Mouse (Mus musculus): ENCODE measurements around the gene 1700024G13Rik. TPM values are rescaled to one million over a fixed set of nuclear protein-coding genes. Genes with fewer than 3 reads are reported as not detected.
"Not testable (repeated sequence)": the region's sequence is repeated elsewhere in the genome, so short reads cannot be mapped to it uniquely, and the experiment has no call there.

The 1700024G13Rik gene
- polyA plus RNA-seq (2015; fragmentation: Nextera tagmentation; extraction: Ambion mirVana), result not detected in 2 replicates

- H3K4me1 ChIP-seq (ENCODE audit: control insufficient read depth, low read depth, low read length), result no peaks in the 10 kb centered on the region
- H3K4me3 ChIP-seq (ENCODE audit: low read depth, low read length), result no peak within 1 kb of the TSS
- WGBS (ENCODE audit: insufficient replicate concordance), result 4% methylated on average over 13 of the region's 13 CpGs
- H3K9me3 ChIP-seq (replicated peaks; ENCODE audit: control insufficient read depth, low read length), result no peaks in the 10 kb centered on the region
- H3K4me2 ChIP-seq (ENCODE audit: low read depth, low read length), result no peak within 1 kb of the TSS
- H3K9ac ChIP-seq (ENCODE audit: low read depth, low read length), result no peak within 1 kb of the TSS
- no peaks in the 10 kb centered on the region for H3K27me3 ChIP-seq (ENCODE audit: control insufficient read depth, insufficient read depth, low read depth, low read length)
- H3K36me3 ChIP-seq (ENCODE audit: control insufficient read depth, insufficient read depth), result no peaks in the 10 kb centered on the region
- no peak within 1 kb of the TSS for H3K27ac ChIP-seq (ENCODE audit: low read length)
- peak; percentile 41; the same call in 1 of the 2 replicates for ATAC-seq (ENCODE audit: low read depth)
These were observed at the start of gene 1700024G13Rik for GRCm38 (mm10) chr14:32388196-32388595. TSS of gene 1700024G13Rik (minus strand) at chr14:32388391.

GRCm38 (mm10) chr14:32437352-32437793, 49.2 kb upstream of the 1700024G13Rik start:
- ATAC-seq (ENCODE audit: low read depth), result no peak
- Histone ChIP-seq H3K27me3 (ENCODE audit: control insufficient read depth, insufficient read depth, low read depth, low read length) (no peaks in the 10 kb centered on the region), H3K9ac (ENCODE audit: low read depth, low read length) (no peak overlapping the region), H3K36me3 (ENCODE audit: control insufficient read depth, insufficient read depth) (no peaks in the 10 kb centered on the region), H3K27ac (ENCODE audit: low read length) (no peak overlapping the region), H3K4me3 (ENCODE audit: low read depth, low read length) (no peak overlapping the region), H3K4me2 (ENCODE audit: low read depth, low read length) (no peak overlapping the region), H3K9me3 (replicated peaks; ENCODE audit: control insufficient read depth, low read length) (no peaks in the 10 kb centered on the region), H3K4me1 (ENCODE audit: control insufficient read depth, low read depth, low read length) (no peaks in the 10 kb centered on the region)
- 46% methylated on average over 5 of the region's 5 CpGs for WGBS (ENCODE audit: insufficient replicate concordance)

GRCm38 (mm10) chr14:32429030-32429602, 40.9 kb upstream of the 1700024G13Rik start:
- Histone ChIP-seq H3K27me3 (ENCODE audit: control insufficient read depth, insufficient read depth, low read depth, low read length) (no peaks in the 10 kb centered on the region), H3K27ac (ENCODE audit: low read length) (no peak overlapping the region), H3K36me3 (ENCODE audit: control insufficient read depth, insufficient read depth) (no peaks in the 10 kb centered on the region), H3K4me3 (ENCODE audit: low read depth, low read length) (no peak overlapping the region), H3K9me3 (replicated peaks; ENCODE audit: control insufficient read depth, low read length) (no peaks in the 10 kb centered on the region), H3K9ac (ENCODE audit: low read depth, low read length) (no peak overlapping the region), H3K4me1 (ENCODE audit: control insufficient read depth, low read depth, low read length) (no peaks in the 10 kb centered on the region), H3K4me2 (ENCODE audit: low read depth, low read length) (no peak overlapping the region)
- no peak for ATAC-seq (ENCODE audit: low read depth)
- WGBS (ENCODE audit: insufficient replicate concordance), result 28% methylated on average over 8 of the region's 8 CpGs

DNA sequence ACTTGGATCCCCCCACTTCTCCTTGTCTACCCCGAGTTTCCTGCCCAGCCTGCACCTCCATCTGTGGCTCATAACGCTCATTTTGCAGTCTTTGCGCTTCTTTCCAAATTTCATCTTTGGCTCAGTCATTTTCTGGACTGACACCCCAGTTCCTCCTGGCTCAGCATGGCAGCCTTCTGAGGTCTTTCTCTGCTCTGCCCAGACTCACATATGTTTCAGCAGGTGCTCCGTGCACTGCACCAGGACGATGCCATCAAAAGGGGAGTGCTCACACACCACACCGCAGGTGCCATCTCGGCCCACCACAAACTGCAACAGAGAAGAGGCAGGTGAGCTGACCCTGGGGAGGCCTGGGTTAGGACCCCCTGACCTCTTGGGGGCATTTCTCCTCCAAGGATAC, 35.8 kb upstream of the 1700024G13Rik start:
- no peak for ATAC-seq (ENCODE audit: low read depth)
- Histone ChIP-seq H3K27ac (ENCODE audit: low read length) (no peak overlapping the region), H3K36me3 (ENCODE audit: control insufficient read depth, insufficient read depth) (no peaks in the 10 kb centered on the region), H3K27me3 (ENCODE audit: control insufficient read depth, insufficient read depth, low read depth, low read length) (no peaks in the 10 kb centered on the region), H3K4me1 (ENCODE audit: control insufficient read depth, low read depth, low read length) (no peaks in the 10 kb centered on the region), H3K4me2 (ENCODE audit: low read depth, low read length) (no peak overlapping the region), H3K4me3 (ENCODE audit: low read depth, low read length) (no peak overlapping the region), H3K9me3 (replicated peaks; ENCODE audit: control insufficient read depth, low read length) (no peaks in the 10 kb centered on the region), H3K9ac (ENCODE audit: low read depth, low read length) (no peak overlapping the region)
- 64% methylated on average over 7 of the region's 7 CpGs for WGBS (ENCODE audit: insufficient replicate concordance)

DNA sequence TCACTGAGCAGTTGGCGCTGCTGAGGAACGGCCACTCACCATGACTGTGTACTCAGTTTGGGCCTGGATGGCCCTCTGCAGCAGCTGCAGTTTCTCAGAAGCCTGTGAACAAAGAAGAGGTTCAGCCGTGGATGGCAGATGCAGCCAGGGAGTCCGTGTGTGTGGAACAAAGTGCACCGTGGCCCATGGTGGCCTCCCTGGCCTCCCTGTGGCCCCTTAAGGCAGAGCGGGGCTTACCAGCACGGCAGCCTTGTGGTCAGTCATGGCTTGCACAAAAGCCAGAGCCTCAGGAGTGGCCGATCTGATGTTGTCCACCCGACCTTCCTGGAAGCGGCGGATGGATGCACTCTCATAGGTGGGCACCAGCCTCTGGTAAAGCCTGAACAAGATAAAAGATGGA, 30.6 kb upstream of the 1700024G13Rik start:
- H3K27ac ChIP-seq (ENCODE audit: low read length), result no peak overlapping the region
- no peaks in the 10 kb centered on the region for H3K9me3 ChIP-seq (replicated peaks; ENCODE audit: control insufficient read depth, low read length)
- no peaks in the 10 kb centered on the region for H3K36me3 ChIP-seq (ENCODE audit: control insufficient read depth, insufficient read depth)
- no peak overlapping the region for H3K4me2 ChIP-seq (ENCODE audit: low read depth, low read length)
- no peaks in the 10 kb centered on the region for H3K27me3 ChIP-seq (ENCODE audit: control insufficient read depth, insufficient read depth, low read depth, low read length)
- no peaks in the 10 kb centered on the region for H3K4me1 ChIP-seq (ENCODE audit: control insufficient read depth, low read depth, low read length)
- no peak overlapping the region for H3K4me3 ChIP-seq (ENCODE audit: low read depth, low read length)
- 73% methylated on average over 11 of the region's 11 CpGs for WGBS (ENCODE audit: insufficient replicate concordance)
- H3K9ac ChIP-seq (ENCODE audit: low read depth, low read length), result no peak overlapping the region
- ATAC-seq (ENCODE audit: low read depth), result no peak

DNA sequence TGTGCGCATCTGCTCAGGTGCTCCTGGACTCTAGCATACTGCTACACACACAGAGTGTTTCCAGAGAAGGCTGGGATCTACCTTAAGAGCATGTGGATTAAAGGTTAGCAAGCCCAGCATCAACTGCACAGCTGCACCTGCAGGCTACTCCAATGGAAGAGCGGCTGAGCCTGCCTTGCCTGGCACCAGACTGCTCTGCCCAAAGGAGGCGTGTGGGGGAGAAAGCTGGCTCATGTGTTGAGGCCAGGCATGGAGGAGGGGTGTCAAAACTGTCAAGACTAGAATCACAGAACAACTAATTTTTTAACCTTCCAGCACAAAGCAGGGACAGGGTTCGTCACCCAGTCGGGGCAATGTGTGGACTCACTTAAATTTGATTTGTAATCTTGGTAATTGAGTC, 23.9 kb upstream of the 1700024G13Rik start:
- no peak overlapping the region for H3K4me3 ChIP-seq (ENCODE audit: low read depth, low read length)
- H3K9ac ChIP-seq (ENCODE audit: low read depth, low read length), result no peak overlapping the region
- no peak overlapping the region for H3K27ac ChIP-seq (ENCODE audit: low read length)
- no peaks in the 10 kb centered on the region for H3K27me3 ChIP-seq (ENCODE audit: control insufficient read depth, insufficient read depth, low read depth, low read length)
- H3K4me1 ChIP-seq (ENCODE audit: control insufficient read depth, low read depth, low read length), result no peaks in the 10 kb centered on the region
- WGBS (ENCODE audit: insufficient replicate concordance), result 65% methylated on average over 5 of the region's 5 CpGs
- no peak overlapping the region for H3K4me2 ChIP-seq (ENCODE audit: low read depth, low read length)
- no peaks in the 10 kb centered on the region for H3K9me3 ChIP-seq (replicated peaks; ENCODE audit: control insufficient read depth, low read length)
- H3K36me3 ChIP-seq (ENCODE audit: control insufficient read depth, insufficient read depth), result no peaks in the 10 kb centered on the region
- ATAC-seq (ENCODE audit: low read depth), result no peak

DNA sequence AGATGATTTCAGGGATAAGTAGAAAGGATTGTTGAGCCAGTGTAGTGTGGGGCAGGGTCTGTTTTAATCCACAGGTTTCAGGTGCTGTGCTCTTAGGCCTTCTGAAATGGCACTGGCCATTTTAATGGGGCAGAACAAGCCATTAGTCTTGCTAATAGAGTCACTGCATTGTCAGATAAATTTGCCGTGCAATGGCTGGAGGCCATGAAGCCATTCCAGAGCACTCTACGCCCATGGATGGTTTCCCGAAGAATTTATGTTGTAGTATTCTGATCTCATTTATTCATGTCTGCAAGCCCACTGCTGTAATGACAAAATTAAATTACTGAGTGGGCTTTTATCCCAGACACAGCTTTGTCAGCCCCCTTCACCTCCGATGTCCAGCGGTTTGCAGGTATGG, 21.9 kb upstream of the 1700024G13Rik start:
- no peaks in the 10 kb centered on the region for H3K27me3 ChIP-seq (ENCODE audit: control insufficient read depth, insufficient read depth, low read depth, low read length)
- no peak overlapping the region for H3K4me2 ChIP-seq (ENCODE audit: low read depth, low read length)
- no peak overlapping the region for H3K27ac ChIP-seq (ENCODE audit: low read length)
- no peak for ATAC-seq (ENCODE audit: low read depth)
- 71% methylated on average over 5 of the region's 5 CpGs for WGBS (ENCODE audit: insufficient replicate concordance)
- no peaks in the 10 kb centered on the region for H3K4me1 ChIP-seq (ENCODE audit: control insufficient read depth, low read depth, low read length)
- no peak overlapping the region for H3K4me3 ChIP-seq (ENCODE audit: low read depth, low read length)
- H3K9ac ChIP-seq (ENCODE audit: low read depth, low read length), result no peak overlapping the region
- H3K9me3 ChIP-seq (replicated peaks; ENCODE audit: control insufficient read depth, low read length), result no peaks in the 10 kb centered on the region
- no peaks in the 10 kb centered on the region for H3K36me3 ChIP-seq (ENCODE audit: control insufficient read depth, insufficient read depth)

DNA sequence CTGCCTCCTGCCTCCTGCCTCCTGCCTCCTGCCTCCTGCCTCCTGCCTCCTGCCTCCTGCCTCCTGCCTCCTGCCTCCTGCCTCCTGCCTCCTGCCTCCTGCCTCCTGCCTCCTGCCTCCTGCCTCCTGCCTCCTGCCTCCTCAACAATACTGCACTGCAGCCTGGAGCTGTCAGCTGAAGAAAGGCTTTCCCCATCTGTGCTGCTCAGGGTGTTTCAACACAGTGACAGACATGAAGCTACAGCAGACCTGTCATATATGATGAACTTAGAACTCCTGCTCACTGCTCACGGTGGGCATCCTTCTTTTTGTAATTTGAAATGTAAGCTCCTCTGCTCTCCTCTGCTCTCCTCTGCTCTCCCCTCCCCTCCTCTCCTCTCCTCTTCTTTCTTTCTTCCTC, 17.2 kb upstream of the 1700024G13Rik start:
- H3K9ac ChIP-seq (ENCODE audit: low read depth, low read length); H3K36me3 ChIP-seq (ENCODE audit: control insufficient read depth, insufficient read depth); H3K4me3 ChIP-seq (ENCODE audit: low read depth, low read length); ATAC-seq (ENCODE audit: low read depth); H3K27me3 ChIP-seq (ENCODE audit: control insufficient read depth, insufficient read depth, low read depth, low read length); H3K9me3 ChIP-seq (replicated peaks; ENCODE audit: control insufficient read depth, low read length); H3K4me2 ChIP-seq (ENCODE audit: low read depth, low read length); H3K4me1 ChIP-seq (ENCODE audit: control insufficient read depth, low read depth, low read length); H3K27ac ChIP-seq (ENCODE audit: low read length): not testable (repeated sequence)
- 55% methylated on average over 1 of the region's 1 CpGs for WGBS (ENCODE audit: insufficient replicate concordance)

DNA sequence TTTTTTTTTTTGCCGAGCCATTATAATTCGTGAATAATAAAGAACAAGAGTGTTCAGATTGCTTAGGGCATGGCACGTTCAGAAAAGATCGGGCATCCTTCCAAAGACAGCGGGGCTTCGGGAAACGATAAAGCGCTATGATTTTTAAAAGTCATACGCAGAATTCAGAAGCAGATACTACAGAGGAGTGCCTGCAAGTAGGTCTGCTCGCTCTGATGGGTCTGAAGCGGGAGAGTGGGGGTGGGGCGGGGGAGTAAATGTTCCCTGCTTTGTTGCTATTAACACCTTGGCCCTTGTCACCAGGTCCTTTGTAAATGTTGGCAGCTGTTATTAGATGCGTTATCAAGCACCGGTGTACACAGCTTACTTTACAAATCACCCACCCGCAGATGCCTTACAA, 6.6 kb downstream of the 1700024G13Rik start:
- Histone ChIP-seq H3K9ac (ENCODE audit: low read depth, low read length) (no peak overlapping the region), H3K9me3 (replicated peaks; ENCODE audit: control insufficient read depth, low read length) (no peaks in the 10 kb centered on the region), H3K36me3 (ENCODE audit: control insufficient read depth, insufficient read depth) (no peaks in the 10 kb centered on the region), H3K4me1 (ENCODE audit: control insufficient read depth, low read depth, low read length) (no peaks in the 10 kb centered on the region), H3K4me2 (ENCODE audit: low read depth, low read length) (no peak overlapping the region), H3K4me3 (ENCODE audit: low read depth, low read length) (no peak overlapping the region), H3K27ac (ENCODE audit: low read length) (no peak overlapping the region), H3K27me3 (ENCODE audit: control insufficient read depth, insufficient read depth, low read depth, low read length) (peaks cover 15% of the 10 kb centered on the region)
- ATAC-seq (ENCODE audit: low read depth), result no peak
- WGBS (ENCODE audit: insufficient replicate concordance), result 36% methylated on average over 15 of the region's 15 CpGs

Data from liver, embryonic 16.5 days (tissue).